Mouse (Mus musculus): ENCODE results near the gene Lbx2.
A peak's percentile ranks its signal among the peaks of the same experiment; 100 is the strongest.

Lbx2 gene

DNA sequence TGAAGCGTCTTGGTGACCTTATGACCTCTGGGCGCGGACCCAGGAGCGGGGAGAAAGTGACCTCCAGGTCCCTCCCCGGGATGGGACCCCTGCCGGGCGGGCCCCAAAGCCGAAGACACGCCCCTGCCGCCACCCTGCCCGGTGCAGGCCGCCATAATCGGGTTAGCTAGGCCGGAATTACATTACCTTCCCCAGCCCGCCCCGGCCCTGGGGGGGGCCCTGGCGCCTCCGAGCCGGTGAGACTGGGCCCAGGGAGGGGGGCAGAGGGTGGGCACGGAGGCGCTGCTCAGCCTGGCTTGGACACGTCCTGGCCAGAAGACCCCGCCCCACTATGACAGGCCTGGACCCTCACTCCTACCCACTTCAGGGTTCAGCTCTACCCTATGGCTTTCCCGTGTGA lies 14.9 kb upstream of the Lbx2 start:
- DNase-seq, result no peak

DNA sequence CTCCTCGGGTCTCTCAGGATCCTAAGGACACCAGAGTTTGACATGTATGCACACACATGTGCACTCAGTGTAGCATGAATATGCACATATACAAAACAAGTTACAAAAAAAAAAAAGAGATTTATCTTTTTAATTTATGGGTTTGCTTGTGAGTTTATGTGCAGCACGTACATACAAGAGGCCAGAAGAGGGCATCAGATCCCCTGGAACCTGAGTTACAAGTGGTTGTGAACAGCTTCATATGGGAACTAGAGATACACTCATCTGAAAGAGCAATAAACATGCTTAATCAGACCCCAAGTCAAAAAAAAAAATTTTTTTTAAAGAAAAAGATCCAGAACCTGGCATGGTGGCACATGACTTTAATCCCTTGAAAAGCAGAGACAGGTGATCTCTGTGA lies 11.2 kb upstream of the Lbx2 start:
- peak; percentile 38 for DNase-seq

DNA sequence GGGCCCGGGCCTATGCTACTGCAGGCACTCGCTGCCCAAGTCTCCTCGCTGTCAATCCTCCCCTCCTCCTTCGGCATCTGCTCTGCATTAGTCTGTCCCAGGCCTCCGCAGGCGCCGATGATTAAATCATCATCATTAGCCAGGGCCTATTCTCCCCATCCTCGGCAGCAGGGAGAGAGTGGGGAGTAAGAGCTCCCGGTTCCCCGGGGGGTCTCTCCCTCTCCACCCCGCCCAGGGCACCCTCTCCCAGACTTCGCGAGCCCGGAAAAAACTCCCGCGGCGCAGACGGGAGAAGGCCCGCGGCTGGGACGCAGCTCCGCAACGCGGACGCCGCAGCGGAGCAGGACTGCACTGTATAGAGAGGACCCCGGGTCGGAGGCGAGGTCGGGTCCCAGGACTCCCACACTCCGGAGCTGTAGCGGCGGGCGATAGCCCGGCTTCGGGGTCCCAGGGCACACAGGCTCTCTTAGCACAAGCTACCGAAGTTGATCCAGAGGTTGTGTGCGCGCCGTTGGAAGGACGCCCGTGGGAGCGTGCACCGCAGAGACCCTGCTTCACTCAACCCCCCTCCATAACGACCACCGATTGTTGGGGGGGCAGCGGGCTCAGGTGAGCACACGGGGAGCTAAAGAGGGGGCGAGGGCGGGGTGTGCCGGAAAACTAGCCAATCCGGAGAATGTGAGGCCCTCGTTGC lies 8.4 kb upstream of the Lbx2 start, which contains the start of gene Pcgf1:
Gene Pcgf1, plus strand, starts transcription at position 240 of the 694 bp plus-strand sequence.
- peak; percentile 27 for DNase-seq

DNA sequence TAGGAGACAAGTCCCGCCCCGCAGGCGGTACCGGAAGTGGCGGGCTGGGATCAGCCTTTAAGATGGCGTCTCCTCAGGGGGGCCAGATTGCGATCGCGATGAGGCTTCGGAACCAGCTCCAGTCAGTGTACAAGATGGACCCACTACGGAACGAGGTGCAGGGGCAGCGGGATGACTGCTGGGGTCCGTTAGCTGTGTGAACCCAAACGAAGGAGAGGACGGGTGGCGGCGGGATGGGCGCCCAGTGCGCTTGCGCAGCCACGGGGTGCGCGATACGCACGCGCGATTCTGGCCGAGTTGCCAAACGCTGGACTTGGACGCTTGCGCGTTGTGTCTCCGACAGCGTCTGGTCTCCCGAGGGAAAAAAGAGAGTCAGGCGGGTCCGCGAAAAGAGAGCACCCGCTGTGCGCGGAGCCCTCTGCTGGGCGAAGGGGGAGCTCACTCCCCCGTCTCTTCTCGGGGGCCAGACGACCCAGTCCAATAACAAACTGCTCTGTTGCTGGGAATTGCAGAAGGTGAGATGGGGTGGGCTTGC lies 7.8 kb upstream of the Lbx2 start:
- peak; percentile 100 for DNase-seq

DNA sequence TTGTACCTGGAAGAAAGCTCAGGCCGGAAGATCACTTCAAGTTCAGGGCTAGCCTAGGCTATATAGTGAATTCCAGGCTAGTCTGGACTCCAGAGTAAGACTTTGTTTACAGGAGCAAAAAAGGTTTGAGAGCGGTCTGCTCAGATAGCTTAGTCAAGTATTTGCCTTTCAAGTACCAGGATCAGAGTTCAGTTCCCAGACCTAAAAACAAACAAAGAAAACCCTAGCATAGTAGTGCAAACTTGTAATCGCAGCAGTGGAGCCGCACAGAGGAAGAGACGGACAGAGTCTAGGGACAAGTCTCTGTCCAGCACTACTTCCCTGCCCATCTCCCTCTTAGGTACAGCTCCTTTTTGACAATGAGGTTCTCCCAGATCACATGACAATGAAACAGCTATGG lies 6.0 kb upstream of the Lbx2 start:
- DNase-seq, result no peak

DNA sequence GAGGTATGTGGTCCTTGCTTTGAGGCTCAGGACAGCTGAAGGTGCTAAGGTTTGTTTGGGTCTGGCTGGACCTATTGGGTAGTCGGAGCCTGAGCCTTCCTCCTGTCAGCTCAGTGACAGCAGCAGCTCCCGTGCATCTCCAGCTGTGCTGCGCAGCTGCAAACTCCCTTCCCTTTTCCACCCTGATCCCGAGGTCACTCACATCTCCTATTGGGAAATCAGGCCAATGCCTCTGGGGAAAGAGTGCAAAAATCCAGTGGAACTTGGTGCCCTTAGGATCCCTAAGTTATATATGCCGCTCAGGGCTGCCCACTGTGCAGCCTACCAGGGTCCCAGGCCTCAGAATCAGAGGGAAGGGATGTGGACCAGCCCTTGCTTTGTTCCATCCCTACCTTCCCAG lies 2.7 kb upstream of the Lbx2 start:
- DNase-seq, result no peak

DNA sequence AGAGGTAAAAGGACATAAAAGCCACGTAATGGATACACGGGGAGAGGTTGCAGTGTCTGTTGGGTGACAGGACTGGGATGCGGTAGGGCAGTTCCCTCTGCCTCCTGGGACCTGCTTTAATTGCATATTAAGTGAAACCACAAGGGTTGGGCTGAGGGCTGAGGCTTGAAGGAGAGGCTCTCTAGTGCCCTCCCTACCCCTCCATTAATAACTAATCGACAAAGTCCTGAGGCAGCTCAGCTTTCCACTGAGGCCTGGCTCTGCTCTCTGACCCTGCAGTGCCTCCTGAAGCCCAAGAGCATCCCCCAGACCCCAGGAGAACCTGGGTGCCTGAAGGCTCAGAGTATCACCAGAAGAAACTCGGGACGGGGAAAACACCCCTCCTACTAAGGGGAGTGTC lies 1.7 kb upstream of the Lbx2 start:
- no peak for DNase-seq

DNA sequence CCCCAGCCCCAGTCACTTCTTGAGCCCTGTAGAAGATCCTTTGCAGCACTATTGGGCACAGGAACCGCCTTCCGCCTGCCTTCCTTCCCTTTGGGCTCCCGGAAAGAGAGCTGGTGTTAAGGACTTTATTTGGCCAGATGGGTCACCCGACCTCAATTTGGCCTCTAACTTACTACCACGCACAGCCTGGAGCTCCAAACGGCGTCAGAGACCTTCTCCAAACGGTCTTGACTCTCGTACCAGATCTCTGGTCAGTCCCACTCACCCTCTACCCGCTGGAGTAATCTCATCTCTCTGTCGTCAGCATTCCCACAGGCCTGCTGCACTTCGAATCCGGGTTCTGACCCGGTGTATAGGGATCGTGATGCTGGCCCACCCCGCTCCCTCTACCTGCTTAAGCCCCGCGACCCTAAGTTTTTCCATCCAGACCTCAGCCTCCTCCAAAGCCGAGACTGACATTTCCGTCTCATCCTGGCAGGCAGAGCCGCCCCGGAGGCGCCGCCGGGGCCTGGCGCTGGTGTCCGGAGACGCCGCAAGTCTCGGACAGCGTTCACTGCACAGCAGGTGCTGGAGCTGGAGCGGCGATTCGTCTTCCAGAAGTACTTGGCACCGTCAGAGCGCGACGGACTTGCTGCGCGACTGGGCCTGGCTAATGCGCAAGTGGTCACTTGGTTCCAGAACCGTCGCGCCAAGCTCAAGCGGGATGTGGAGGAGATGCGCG lies 1.2 kb downstream of the Lbx2 start:
- DNase-seq, result peak; percentile 43

DNA sequence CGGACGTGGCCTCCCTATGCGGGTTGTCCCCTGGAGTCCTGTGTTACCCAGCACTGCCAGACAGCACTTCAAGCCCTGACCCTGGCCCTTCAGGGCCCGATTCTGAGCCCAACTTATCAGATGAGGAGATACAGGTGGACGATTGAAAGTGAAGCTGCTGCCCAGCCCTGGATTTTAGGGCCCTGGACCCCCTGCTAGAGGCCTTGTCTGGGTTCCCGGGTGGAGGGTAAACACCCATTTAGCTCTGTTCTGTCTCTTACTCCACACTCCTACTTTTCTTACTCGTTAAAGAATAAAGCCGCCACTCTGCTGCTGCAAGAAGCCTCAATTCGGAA lies 1.7 kb downstream of the Lbx2 start:
- DNase-seq, result no peak

DNA sequence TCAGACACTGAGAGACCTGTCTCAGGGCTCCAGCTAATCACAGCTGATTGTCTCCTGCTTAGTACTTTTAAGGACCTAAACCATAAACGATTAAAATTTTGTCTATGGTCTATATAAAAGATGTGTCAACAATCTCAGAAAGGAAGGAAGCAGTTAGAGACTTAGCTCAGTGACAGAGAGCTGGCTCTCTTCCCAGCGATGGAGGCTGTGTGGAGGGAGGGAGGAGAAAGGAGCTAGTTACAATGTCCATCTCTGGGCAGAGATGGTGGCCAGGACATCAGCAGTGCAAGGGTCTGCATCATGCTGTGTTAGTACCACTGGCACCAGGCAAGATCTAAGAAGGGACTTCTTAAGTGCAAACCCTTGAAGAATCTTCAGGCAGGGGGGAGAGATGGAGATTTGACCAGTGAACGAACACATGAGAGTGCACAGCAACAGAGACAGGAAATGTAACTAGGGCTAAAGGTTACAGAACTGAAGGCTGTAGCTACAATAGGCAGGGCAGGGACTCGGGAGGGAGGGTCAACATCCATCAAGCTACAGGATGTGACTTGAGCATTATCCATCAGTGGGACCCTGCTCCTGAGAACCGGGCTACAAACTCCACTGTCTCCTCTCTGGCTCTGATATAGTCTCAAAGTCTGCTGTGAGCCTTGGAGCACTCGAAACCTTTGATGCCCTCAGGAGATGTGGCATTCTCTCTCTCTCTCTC lies 6.4 kb downstream of the Lbx2 start:
- DNase-seq, result no peak

DNA sequence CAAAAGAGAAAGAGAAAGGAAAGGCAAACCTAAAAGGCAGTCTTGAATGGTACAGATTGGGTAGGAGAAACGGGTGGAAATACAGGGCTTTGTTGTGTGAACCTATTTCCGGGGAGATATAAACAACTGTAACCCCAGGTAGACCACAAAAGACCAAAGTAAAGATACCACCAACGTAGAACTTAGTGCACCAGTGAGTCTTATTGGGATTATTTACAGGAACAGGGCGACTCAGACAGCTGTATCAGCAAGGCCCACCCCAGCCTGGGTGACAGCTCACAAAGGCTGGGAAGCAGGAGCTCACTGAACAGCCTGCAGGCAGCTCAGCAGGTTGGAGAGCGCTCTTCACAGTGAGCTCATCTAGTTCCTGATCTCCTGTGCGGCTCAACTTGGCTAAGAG lies 9.8 kb downstream of the Lbx2 start:
- no peak for DNase-seq

DNA sequence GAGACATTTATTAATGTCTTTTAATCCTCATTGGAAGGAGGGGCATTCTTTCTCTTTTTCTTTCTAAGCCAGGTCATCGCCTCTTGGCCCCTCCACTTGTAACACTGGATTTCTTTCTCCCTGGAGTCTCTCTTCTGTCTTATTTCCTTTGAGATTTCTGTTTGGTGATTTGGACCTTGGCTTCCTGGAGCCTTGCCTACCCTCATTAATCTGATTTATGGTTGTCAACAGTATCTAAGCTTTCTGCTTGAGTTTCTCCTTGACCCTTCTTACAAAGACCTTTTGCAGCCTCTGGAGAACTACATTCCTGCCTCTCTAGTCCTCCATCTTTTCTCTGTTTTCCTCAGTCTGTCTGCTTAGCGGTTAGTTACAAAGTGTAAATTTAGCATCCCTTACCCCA lies 12.2 kb downstream of the Lbx2 start:
- DNase-seq, result no peak

DNA sequence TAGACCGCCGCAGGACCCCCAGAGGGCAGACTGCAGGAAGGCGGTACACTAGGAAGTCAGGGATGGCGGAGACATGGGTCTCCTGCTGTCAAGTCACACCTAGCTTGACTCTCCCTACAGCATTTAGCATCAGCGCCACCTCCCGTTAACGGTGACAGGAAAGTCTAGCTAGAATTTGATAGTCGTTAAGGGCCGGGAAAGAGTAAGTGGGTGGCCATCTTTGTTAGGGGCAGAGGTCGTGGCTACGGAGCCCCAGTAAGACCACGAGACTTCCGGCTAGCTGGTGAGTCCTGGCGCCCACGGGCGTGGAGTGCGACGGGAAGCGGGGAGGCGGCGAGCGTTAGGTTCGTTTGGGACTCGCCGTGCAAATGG lies 15.1 kb downstream of the Lbx2 start, which contains the start of the genes Ccdc142 and Gm42688:
Gene Ccdc142, plus strand, starts transcription at position 286 of the 372 bp plus-strand sequence.
Gene Gm42688, plus strand, starts transcription at position 302 of the 372 bp plus-strand sequence.
- peak; percentile 97 for DNase-seq

DNA sequence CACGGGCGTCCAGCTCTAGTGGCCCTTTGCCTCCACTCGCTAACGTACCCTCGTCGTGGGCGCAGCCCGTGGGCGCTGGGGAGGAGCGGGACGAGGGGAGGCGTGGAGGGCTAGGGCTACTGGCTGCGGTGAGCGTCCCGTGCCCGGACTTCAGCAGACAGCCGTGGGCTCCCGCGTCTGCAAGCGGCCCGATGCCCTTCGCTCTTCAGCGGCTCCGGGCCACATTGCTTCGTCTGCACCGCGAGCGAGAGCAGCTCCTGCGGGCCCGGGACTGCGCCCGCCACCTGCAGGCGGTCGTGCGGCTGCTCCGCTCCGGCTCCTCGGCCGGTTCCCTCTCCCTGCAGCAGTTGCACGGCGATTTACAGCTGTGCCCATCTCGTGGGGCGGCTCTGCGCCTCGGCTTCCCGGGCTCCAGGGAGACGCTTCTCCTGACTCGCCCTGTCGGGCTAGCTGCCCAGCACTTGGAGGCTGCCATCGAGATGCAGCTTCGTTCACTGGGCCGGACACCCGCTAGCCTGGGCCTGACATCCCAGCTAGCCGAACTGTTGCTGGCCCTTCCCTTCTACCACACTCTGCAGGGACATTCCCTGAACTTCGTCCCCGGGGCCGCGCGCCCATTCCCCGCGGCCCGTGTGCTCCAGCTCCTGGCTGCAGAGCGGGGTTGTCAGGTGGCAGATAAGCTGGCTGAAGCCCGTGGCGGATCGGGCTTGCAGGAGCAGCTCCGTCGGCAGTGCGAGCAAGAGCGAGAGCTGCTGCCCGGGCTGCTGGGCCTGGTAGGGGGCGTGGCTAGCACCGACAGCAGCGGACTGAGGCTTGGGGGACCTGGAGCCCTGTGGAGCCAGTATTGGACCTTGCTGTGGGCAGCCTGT lies 15.8 kb downstream of the Lbx2 start:
- DNase-seq, result peak; percentile 59

DNA sequence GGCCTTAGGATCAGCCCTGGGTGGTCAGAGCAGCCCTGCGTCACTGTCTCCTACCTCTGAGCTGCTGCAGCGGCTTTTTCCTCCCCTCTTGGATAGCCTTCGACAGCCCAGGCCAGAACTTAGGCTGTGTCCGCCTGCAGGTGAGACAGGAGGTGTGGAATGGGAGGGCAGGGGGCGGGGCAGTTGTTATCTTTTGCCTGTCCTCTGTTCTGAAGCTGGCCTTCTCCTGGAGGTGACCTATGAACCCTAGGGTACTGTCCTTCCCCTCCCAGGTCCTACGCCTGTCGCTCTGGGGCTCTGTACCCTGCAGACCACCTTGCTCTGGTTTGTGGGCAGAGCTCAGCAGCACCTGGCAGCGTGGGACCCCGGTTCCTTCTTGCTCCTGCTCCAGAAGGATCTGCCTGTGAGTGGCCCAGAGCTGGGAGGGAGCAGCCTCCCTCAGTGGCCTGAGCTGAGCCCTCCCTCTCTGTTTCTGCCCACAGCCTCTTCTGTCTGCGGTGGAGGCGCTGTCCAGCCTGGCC lies 17.0 kb downstream of the Lbx2 start:
- DNase-seq, result no peak

DNA sequence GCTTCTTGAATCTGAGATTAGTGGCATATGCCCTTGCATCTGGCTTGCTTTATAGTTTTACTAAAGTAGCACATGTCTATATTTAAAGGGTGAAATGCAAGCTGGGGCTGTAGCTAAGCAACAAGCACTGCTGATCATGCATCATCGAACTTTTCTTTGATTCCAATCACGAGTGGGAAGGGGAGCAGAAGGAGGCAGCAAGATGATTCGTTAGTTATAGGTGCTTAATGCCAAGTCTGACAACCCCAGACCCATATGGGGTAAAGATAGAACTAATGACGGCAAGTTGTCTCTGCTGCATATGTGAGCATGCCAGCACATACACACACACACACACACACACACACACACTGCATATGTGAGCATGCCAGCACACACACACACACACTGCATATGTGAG lies 18.0 kb downstream of the Lbx2 start:
- no peak for DNase-seq

DNA sequence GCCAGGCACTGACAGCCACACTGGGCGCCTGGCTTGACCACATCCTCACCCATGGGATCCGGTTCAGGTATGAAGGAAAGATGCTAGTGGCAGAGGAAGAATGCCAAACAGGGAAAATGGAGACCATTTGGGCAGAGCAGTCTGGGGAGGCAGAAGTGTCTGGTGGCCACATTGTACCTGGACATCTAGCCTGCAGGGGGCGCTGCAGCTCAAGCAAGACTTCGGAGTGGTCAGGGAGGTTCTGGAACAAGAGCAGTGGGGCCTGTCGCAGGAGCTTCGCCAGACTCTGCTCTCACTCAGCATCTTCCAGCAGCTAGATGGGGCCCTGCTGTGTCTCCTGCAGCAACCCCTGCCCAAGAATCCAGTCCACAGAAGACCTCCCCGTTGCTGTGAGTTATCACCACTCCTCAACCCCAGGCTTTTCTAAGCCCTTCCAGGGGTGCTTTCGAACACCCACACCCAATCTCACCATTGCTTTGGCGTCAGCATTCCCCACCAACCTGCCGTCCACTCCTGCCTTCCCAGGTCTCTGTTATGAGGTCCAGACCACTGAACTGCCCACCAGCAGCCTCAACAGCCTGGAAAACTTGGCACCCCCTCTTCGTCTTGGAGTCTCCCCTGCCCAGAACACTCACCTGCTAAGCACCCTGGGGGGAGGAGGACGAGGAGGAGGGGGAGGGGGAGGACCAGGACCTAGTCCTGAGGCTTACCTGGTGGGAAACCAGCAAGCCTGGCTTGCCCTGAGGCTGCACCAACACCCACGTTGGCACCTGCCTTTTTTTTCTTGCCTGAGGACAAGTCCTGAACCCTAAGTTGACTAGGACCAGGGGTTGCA lies 21.6 kb downstream of the Lbx2 start:
- peak; percentile 87 for DNase-seq

DNA sequence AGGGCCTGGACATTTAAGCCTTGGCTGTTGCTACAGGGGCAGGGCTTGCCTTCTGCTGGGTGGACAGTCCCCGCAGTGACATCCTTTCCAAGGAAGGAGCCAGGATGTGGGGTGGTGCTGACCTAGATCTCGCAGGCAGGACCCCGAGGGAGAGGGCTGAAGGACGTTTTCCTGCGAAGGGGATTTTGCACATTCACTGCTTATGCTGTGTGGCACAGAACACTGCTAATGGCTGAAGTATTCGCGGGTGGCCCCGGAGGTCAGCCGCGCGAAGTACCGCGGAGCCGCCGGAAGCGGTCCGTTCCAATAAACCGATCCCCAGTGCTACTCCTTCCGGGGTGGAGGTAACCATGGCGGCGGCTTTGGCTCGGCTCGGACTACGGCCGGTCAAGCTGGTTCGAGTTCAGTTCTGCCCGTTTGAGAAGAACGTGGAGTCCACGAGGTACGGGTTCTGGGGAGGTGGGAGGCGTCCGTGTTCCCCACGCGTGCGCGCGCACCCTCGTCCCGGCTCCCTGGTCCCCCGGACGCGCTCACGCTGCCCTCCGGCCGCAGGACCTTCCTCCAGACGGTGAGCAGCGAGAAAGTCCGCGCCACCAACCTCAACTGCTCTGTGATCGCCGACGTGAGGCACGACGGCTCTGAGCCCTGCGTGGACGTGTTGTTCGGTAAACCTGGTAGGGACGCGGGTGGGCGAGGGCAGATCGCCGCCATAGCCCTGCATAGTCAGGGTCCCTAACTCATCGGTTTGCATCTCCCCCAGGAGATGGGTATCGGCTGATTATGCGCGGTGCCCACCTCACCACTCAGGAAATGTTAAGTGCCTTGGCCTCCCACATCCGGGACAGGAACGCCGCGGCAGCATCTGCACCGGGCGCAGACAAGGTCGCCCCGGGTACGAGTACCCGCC lies 22.8 kb downstream of the Lbx2 start, which contains the start of gene Mrpl53:
Gene Mrpl53, plus strand, starts transcription at position 279 of the 907 bp plus-strand sequence.
- DNase-seq, result peak; percentile 82

DNA sequence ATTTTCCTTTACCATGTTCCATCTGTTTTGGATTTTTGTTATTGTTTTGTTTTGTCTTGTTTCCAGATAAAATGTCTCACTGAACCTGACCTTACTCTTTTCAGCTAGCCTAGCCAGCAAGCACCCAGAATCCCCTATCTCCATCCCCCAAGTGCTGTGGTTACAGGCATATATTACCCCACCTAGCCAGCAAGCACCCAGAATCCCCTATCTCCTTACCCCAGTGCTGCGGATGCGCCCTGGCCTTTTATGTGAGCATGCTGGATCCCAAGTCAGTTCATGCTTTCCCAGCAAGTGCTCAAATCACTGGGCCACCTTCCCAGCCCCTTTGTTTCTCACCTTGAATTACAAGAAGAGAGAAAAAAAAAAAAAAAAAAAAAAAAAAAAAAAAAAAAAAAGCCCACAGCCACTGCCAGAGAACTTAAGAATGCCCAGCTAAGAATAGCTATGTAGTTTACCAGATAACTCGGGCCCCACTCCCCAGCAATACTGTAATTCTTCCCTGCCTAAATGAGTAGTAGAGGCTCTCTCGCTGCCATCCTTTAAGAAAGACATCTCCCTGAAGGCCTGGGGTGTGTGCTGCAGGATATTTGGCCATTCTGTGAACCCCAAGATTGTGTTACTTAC lies 25.5 kb downstream of the Lbx2 start:
- no peak for DNase-seq

Measured in lung, postnatal 36 days (tissue).